Mouse (Mus musculus) testis, adult 2 months (tissue): ENCODE data around the gene Slf1.

ENCODE experiments used
- CTCF ChIP-seq: fragments of 200-500 bp; IDR thresholded peaks from 2 replicates; pipeline ENCODE4 v1.5.1; 2012; ENCODE audit warnings: low read depth, mild to moderate bottlenecking, inconsistent platforms, low read length, moderate library complexity; ENCODE audit not compliant: control insufficient read depth, insufficient read depth, insufficient replicate concordance
- POLR2A ChIP-seq: fragments of 200-500 bp; IDR thresholded peaks from 2 replicates; pipeline ENCODE4 v1.6.1; 2012; ENCODE audit warnings: low read depth, mild to moderate bottlenecking, inconsistent platforms, low read length, moderate library complexity; ENCODE audit not compliant: control insufficient read depth

DNA sequence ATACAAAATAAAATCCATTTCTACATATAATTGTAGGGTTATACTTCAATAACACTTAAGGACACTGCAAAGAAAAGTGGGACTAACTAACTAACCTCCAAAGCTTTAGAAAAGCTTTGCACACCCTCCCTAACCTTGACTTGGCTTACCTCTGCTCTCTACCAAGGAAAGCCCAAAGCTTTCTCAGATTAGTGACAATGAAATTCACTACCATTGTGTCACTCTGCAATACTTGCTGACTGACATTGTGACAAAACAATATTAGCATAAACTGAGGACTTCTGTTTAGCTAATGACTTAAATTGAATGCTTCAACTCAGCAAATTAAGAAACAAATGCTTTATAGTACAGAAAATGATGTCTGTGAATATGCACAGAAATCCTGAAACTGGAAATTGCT is 63.2 kb downstream of the Slf1 start:
- TF ChIP-seq CTCF (no peak), POLR2A (no peak)
